Mouse (Mus musculus): ENCODE data around the gene Ogdh. TPM values are rescaled to one million over a fixed set of nuclear protein-coding genes. Genes with fewer than 3 reads are reported as not detected.

The Ogdh gene
- 28.2 and 64.0 TPM in 2 replicates for polyA plus RNA-seq (2012)

DNA sequence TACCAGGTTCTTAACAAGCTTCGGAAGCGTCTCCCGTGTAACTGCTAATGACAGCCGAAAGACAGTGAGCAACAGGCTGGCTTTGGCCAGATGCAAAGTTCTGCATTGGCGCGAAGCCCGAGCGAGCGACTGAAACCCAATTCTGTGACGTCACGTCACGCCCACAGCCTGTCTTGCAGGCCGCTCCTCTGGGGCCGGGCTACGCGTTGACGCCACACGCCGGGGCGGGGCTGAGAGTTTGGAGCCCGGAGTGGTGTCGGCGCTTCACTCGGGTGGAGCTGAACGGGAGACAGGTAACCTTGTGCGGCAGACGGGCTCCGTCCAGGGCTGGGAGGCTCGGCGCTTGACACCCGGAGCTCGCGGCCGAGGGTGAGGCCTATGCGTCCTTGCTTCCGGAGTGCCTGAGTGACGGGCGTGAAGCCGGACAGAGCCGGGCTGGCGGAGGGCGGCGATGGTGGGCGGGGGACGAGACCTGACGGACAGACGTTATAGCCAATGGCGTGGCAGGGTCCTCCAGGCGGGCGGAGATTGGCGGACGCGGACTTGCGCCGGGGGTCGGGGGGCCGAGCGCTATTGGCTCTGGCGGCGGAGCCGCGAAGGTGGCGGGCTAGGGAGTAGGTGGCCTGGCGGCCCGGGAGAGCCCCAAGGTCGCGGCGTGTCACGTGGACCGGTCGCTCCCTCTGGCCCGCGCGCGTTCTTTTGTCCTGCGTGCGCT, at the start of gene Ogdh:
Gene Ogdh, plus strand, starts transcription at position 233 of the 715 bp plus-strand sequence.
- TF ChIP-seq GATA1 (IDR thresholded peaks at IDR 0.05; ENCODE audit: low read length) = no peak

- TF ChIP-seq GATA1 (IDR thresholded peaks at IDR 0.05; ENCODE audit: low read length) = no peak
Observed at GRCm38 (mm10) chr11:6244707-6245106, 46.7 kb upstream of the Ogdh start.

DNA sequence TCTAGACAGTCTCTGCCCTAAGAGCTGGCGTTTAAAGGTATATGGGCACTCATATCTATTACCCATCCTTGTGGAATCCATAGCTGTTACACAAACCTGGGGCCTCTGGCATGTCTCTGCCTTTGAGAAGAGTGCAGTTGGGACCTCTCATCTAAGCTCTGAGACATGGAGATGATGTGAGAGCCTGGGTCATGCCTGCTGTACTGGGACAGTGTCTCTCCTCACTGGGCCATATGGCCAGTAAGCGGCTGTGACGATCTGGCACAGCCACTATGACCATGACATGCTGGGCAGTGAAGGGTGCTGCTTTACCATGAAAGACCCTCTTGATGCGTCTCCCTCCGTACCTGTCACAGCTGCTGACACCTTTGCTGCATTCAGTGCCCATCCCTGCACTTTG, 39.2 kb upstream of the Ogdh start:
- TF ChIP-seq GATA1 (IDR thresholded peaks at IDR 0.05; ENCODE audit: low read length) = no peak

DNA sequence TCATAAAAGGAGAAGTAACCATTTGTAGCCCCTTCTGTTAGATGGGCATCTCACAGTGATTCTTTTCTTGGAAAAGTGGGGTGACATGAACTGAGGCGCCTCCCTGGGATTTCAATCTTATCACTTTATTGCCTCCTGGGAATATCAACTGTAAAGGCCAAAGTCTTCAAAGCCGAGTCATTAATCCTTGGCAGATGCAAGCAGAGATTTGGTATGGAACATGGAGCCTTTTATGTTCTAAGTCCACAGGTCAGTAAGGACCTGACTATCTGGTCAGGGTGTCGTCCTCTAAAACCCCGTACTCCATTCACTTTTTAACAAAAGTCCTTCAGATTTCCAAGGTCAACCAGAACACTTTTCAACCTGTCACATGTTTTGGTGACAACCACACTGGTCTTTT, 38.6 kb upstream of the Ogdh start:
- TF ChIP-seq GATA1 (IDR thresholded peaks at IDR 0.05; ENCODE audit: low read length) = no peak

DNA sequence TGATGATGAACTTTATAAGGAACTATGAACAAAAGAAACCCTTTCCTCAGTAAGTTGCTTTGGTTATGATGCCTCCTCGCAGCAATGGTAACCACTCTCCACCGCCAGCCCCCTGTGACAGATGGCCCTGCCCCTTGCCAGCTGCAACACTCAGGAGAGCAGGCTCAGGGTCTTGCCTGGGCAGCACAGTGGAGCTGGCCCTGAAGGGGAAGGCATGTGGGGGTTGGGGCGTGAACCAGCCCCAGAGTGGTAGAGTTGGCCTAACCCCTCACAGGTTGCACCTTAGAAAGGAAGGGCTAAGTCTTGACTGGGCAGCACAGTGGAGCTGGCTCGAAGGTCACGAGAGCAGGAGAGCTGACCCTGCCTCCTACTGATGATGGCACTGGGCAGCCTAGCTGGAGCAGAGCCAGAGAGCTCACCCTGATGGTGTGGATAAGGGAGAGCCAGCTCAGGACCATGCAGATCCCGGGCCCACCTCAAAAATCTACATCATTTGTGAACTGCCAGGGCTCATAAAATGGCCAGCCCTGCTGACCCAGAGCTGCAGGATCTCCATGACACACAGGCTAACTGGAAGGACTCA, 34.9 kb upstream of the Ogdh start:
- no peak for TF ChIP-seq GATA1 (IDR thresholded peaks at IDR 0.05; ENCODE audit: low read length)

GRCm38 (mm10) chr11:6259413-6259812, 32.0 kb upstream of the Ogdh start:
- no peak for TF ChIP-seq GATA1 (IDR thresholded peaks at IDR 0.05; ENCODE audit: low read length)

- TF ChIP-seq GATA1 (IDR thresholded peaks at IDR 0.05; ENCODE audit: low read length) = no peak
Observed at GRCm38 (mm10) chr11:6261434-6262082, 29.9 kb upstream of the Ogdh start.

DNA sequence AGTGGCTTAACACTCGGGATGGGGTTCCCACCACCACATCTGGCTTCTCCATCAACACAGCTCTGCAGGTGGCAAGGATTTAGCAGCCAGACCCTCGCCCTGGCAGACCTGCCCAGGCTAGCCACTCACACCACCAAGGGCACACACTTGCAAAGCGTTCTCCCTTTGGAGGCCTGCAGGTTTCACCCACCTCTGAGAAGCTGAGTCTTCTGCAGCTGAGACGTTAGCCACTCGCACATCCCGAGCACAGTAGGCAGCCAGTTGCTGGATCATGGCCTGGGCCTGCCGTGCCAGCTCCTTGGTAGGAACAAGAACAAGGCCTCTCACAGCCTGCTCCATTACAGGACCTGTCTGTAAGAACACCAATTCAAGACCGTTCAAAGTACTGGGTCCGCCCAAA, 24.8 kb upstream of the Ogdh start:
- no peak for TF ChIP-seq GATA1 (IDR thresholded peaks at IDR 0.05; ENCODE audit: low read length)

DNA sequence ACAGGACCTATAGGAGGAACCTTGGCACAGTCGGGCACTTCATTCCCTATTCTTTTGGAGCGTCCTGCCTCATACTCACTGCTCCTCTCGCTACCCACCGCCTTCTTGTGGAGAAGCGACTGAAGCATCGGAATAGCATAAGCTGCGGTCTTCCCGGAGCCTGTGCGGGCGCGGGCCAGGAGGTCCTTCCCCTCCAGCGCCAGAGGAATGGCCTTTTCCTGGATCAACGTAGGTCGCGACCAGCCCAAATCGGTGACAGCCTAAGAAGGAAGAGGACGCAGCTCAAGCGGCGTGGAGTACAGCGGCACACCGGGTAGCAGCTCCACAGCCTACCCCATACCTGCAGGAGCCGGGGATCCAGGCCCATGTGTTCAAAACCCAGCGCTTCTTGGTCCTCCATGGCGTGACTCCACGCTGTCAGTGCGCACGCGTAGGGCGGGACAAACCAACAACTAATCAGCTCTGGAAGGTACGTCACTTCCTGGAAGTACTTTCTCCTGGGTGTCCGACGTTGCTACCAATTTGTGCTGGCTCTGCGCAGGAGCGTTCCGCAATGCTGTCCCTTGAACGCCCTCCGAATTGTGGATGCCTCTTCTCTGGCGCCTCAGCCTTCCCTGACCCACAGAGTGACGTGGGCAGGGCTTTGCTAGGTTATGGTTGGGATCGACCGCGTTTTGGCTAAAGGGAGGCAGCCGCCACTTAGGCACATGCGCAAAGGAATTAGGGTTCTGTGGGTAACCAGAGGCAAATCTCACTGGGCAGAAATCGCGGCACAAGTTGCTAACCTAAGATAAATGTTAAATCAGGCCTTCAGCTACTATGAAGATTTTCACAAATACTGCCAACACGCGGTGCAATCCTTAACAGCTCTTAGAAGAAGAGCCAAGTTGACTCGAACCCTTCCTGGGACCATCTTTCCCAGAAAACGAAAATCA, 23.8 kb upstream of the Ogdh start, which contains the start of gene Ddx56:
Gene Ddx56, minus strand, starts transcription at position 453 of the 935 bp plus-strand sequence.
- no peak for TF ChIP-seq GATA1 (IDR thresholded peaks at IDR 0.05; ENCODE audit: low read length)

DNA sequence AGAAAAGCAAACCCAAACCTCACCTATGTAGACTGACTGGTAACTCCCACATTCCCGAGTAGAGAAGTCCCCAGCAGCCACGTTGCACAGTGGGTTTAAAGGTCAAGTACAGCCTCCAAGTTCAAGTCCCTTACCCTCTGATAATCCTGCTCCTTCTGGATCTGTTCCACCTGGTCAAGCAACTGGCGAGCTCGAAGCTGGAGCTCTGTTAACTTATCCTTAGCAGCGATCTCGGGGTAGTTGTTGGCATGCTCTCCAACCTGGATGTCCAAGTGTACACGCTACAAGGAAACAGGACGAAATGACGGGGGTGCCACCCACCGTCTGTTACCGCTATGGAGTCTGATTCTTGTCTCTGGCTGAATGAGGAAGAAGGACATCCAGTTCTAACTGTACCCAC, 17.8 kb upstream of the Ogdh start:
- TF ChIP-seq GATA1 (IDR thresholded peaks at IDR 0.05; ENCODE audit: low read length) = no peak

- no peak for TF ChIP-seq GATA1 (IDR thresholded peaks at IDR 0.05; ENCODE audit: low read length)
Observed at GRCm38 (mm10) chr11:6274387-6275093, 16.9 kb upstream of the Ogdh start, which contains the start of gene Tmed4. Gene Tmed4 (minus strand): TSS chr11:6274870.

GRCm38 (mm10) chr11:6275094-6275484, 16.3 kb upstream of the Ogdh start:
- no peak for TF ChIP-seq GATA1 (IDR thresholded peaks at IDR 0.05; ENCODE audit: low read length)

- TF ChIP-seq GATA1 (IDR thresholded peaks at IDR 0.05; ENCODE audit: low read length) = no peak
Observed at GRCm38 (mm10) chr11:6276466-6276865, 15.0 kb upstream of the Ogdh start.

DNA sequence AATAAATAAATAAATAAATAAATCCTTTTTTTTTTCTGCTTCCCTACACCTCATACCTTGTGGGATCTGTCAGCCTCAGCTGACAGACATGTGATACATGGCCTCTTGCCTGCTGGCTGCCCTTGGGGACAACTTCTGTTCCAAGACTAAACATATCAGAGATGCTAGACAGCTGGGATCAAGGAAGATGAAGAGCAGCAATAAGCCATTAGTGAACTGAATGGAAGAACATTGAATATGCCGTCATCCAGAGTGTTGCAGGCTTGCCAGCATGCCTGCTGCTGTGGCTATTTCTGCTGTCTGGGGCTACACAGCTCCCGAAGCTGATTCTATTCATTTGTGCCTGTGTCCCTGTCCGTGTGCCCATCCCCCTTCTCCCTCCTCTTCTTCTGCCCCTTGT, 8.5 kb upstream of the Ogdh start:
- TF ChIP-seq GATA1 (IDR thresholded peaks at IDR 0.05; ENCODE audit: low read length) = no peak

DNA sequence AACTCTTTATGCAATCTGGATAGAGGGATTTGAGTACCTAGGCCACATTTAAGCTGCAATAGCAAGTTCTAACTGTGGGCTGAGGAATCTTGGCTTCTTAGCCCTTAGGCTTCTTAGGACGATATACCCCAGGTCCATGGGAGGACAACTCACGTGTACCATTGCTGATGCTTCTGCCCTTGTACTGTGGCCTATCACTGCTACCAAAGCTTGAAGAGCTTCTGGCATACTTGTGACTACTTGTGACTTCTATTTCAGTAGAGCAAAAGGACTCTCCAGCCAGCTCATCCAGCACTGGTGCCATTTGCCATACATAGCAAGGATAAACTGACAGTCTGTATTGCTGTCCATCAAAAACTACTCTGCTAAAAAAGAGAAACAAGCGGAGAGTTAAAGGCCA, 1.3 kb upstream of the Ogdh start:
- TF ChIP-seq GATA1 (IDR thresholded peaks at IDR 0.05; ENCODE audit: low read length) = no peak
